Mouse (Mus musculus): ENCODE results near the gene Taf6l. TPM values are rescaled to one million over a fixed set of nuclear protein-coding genes. Genes with fewer than 3 reads are reported as not detected.
A peak's percentile ranks its signal among the peaks of the same experiment; 100 is the strongest.

Gene Taf6l
- polyA plus RNA-seq, 1 experiment: 14.1 TPM

DNA sequence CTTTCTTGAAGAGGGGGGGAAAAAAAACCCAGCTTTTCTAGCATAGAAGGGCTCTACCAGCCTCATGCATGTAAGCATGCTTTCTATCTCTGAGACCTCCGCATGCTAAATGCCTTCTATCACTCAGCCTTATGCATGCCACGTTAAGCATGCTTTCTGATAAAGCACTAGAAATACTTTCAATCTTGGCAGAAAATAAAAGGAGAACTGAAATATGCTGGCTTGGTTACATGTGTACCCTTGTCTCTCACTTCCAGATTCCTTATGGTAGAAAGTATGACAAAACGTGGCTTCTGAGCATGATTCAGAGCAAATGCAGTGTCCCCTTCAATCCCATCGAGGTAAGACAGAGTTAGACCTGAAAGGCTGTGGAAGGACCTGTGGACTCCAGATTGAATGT is 22.9 kb downstream of the Taf6l start:
- H3K27me3 ChIP-seq (ENCODE audit: control insufficient read depth, insufficient read depth, low read length): no peaks in the 10 kb centered on the region
- no peak overlapping the region for H3K4me3 ChIP-seq (replicated peaks; ENCODE audit: insufficient read depth, low read depth, low read length)
- WGBS: 91% methylated on average over 4 of the region's 4 CpGs
- TF ChIP-seq POLR2A (IDR thresholded peaks at IDR 0.05; ENCODE audit: borderline replicate concordance, insufficient read depth, low read length) (no peak), CTCF (IDR thresholded peaks at IDR 0.05; ENCODE audit: borderline replicate concordance, insufficient read depth, low read depth, low read length) (no peak)
- no peaks in the 10 kb centered on the region for H3K4me1 ChIP-seq (ENCODE audit: control insufficient read depth, insufficient read depth, low read length)
- H3K27ac ChIP-seq (ENCODE audit: insufficient read depth, low read length): no peak overlapping the region
- DNase-seq: no peak

- no peak for TF ChIP-seq CTCF (IDR thresholded peaks at IDR 0.05; ENCODE audit: borderline replicate concordance, insufficient read depth, low read depth, low read length)
- TF ChIP-seq POLR2A (IDR thresholded peaks at IDR 0.05; ENCODE audit: borderline replicate concordance, insufficient read depth, low read length): no peak
- DNase-seq: no peak
- WGBS: 91% methylated on average over 2 of the region's 2 CpGs
- Histone ChIP-seq H3K27ac (ENCODE audit: insufficient read depth, low read length) (no peak overlapping the region), H3K4me3 (replicated peaks; ENCODE audit: insufficient read depth, low read depth, low read length) (no peak overlapping the region), H3K27me3 (ENCODE audit: control insufficient read depth, insufficient read depth, low read length) (no peaks in the 10 kb centered on the region), H3K4me1 (ENCODE audit: control insufficient read depth, insufficient read depth, low read length) (no peaks in the 10 kb centered on the region)
Observed at GRCm38 (mm10) chr19:8760757-8761156, 25.5 kb downstream of the Taf6l start.

DNA sequence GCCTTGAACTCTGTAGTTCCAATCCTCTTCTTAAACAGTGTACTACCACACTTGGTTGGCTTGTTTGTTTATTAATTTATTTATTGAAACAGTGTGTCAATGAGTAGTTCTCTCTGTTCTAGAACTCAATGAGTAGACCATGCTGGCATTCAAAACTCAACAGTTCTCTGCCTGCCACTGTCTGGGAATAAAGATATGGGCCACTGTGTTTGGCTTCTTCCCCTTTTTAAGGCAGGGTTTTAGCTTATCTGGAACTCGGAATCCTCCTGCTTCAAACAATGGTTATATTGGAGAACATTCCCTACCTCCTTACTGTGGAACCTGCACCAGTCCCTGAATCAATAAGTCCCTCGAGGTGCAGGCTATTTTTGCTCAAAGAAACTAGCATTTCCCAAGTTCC is 27.3 kb downstream of the Taf6l start:
- H3K27ac ChIP-seq (ENCODE audit: insufficient read depth, low read length): no peak overlapping the region
- no peak for DNase-seq
- H3K4me1 ChIP-seq (ENCODE audit: control insufficient read depth, insufficient read depth, low read length): no peaks in the 10 kb centered on the region
- no peak overlapping the region for H3K4me3 ChIP-seq (replicated peaks; ENCODE audit: insufficient read depth, low read depth, low read length)
- 89% methylated on average over 2 of the region's 2 CpGs for WGBS
- no peak for TF ChIP-seq POLR2A (IDR thresholded peaks at IDR 0.05; ENCODE audit: borderline replicate concordance, insufficient read depth, low read length)
- no peak for TF ChIP-seq CTCF (IDR thresholded peaks at IDR 0.05; ENCODE audit: borderline replicate concordance, insufficient read depth, low read depth, low read length)
- no peaks in the 10 kb centered on the region for H3K27me3 ChIP-seq (ENCODE audit: control insufficient read depth, insufficient read depth, low read length)

DNA sequence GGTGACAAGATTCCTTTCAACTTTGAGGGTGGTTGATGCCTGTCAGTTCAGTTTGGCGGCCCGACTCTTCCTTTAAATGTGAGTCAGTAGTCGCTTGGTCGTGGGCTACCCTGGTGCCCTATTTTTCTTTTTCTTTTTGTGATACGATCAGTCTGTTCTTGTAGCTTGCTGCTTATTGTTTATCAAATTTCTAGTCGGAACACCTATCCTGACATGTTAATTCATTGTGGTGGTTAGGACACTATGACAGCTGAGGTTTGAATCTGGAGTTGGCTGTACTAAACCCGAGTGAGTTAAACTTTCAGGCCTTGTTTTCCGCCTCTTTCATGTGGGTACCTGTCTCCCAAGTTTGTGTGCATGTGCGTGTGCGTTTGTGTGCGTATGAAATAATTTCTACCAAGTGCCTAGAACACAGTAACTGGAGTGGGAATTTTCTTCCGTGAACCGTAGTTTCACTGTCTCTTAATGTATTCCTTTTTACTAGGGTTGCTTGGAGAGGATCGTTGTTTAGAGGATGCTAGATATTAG is 28.7 kb downstream of the Taf6l start:
- Histone ChIP-seq H3K4me3 (replicated peaks; ENCODE audit: insufficient read depth, low read depth, low read length) (peak overlapping the region; percentile 95), H3K4me1 (ENCODE audit: control insufficient read depth, insufficient read depth, low read length) (no peaks in the 10 kb centered on the region), H3K27ac (ENCODE audit: insufficient read depth, low read length) (no peak overlapping the region), H3K27me3 (ENCODE audit: control insufficient read depth, insufficient read depth, low read length) (no peaks in the 10 kb centered on the region)
- WGBS: 2% methylated on average over 14 of the region's 14 CpGs
- TF ChIP-seq CTCF (IDR thresholded peaks at IDR 0.05; ENCODE audit: borderline replicate concordance, insufficient read depth, low read depth, low read length) (no peak), POLR2A (IDR thresholded peaks at IDR 0.05; ENCODE audit: borderline replicate concordance, insufficient read depth, low read length) (no peak)
- DNase-seq: no peak

- DNase-seq: peak; percentile 90 to 91
- Histone ChIP-seq H3K4me1 (ENCODE audit: control insufficient read depth, insufficient read depth, low read length) (no peaks in the 10 kb centered on the region), H3K4me3 (replicated peaks; ENCODE audit: insufficient read depth, low read depth, low read length) (peak within 1 kb of the TSS; percentile 95), H3K27me3 (ENCODE audit: control insufficient read depth, insufficient read depth, low read length) (no peaks in the 10 kb centered on the region), H3K27ac (ENCODE audit: insufficient read depth, low read length) (peak within 1 kb of the TSS; percentile 58; the same call in 1 of the 2 replicates)
- TF ChIP-seq CTCF (IDR thresholded peaks at IDR 0.05; ENCODE audit: borderline replicate concordance, insufficient read depth, low read depth, low read length) (no peak), POLR2A (IDR thresholded peaks at IDR 0.05; ENCODE audit: borderline replicate concordance, insufficient read depth, low read length) (peak; percentile 88)
- WGBS: under 1% methylated on average over 75 of the region's 75 CpGs
Observed at GRCm38 (mm10) chr19:8756635-8757387, 29.4 kb downstream of the Taf6l start, which contains the start of gene Nxf1. Gene Nxf1, plus strand, starts transcription at chr19:8757073.

DNA sequence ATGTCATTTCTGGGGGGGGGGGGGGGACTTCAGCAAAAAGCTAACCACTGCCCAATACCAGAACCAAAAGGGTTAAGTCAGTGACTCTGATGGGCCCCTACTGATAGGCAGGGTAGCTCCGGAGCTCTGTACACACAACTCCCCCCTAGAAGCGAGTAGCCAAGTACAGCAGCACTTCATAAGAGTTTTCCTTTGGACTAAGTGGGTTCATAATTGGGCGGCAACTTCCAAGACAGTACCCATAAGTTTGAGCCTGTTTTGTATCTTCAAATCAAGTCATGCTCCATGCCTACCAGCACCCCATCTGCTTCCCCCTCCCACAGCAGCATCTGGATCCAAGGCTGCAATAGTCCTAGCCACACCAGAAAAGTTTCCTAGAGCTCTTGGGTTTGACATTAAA is 30.6 kb downstream of the Taf6l start:
- Histone ChIP-seq H3K27ac (ENCODE audit: insufficient read depth, low read length) (no peak overlapping the region), H3K4me3 (replicated peaks; ENCODE audit: insufficient read depth, low read depth, low read length) (no peak overlapping the region), H3K4me1 (ENCODE audit: control insufficient read depth, insufficient read depth, low read length) (no peaks in the 10 kb centered on the region), H3K27me3 (ENCODE audit: control insufficient read depth, insufficient read depth, low read length) (no peaks in the 10 kb centered on the region)
- no peak for DNase-seq
- TF ChIP-seq CTCF (IDR thresholded peaks at IDR 0.05; ENCODE audit: borderline replicate concordance, insufficient read depth, low read depth, low read length) (no peak), POLR2A (IDR thresholded peaks at IDR 0.05; ENCODE audit: borderline replicate concordance, insufficient read depth, low read length) (no peak)
- WGBS: 49% methylated on average over 3 of the region's 3 CpGs

GRCm38 (mm10) chr19:8747368-8747767 is 38.8 kb downstream of the Taf6l start:
- Histone ChIP-seq H3K27me3 (ENCODE audit: control insufficient read depth, insufficient read depth, low read length) (no peaks in the 10 kb centered on the region), H3K27ac (ENCODE audit: insufficient read depth, low read length) (no peak overlapping the region), H3K4me3 (replicated peaks; ENCODE audit: insufficient read depth, low read depth, low read length) (no peak overlapping the region), H3K4me1 (ENCODE audit: control insufficient read depth, insufficient read depth, low read length) (peaks cover 3% of the 10 kb centered on the region; the same call in 1 of the 2 replicates)
- 69% methylated on average over 2 of the region's 2 CpGs for WGBS
- TF ChIP-seq CTCF (IDR thresholded peaks at IDR 0.05; ENCODE audit: borderline replicate concordance, insufficient read depth, low read depth, low read length) (no peak), POLR2A (IDR thresholded peaks at IDR 0.05; ENCODE audit: borderline replicate concordance, insufficient read depth, low read length) (no peak)
- DNase-seq: no peak

DNA sequence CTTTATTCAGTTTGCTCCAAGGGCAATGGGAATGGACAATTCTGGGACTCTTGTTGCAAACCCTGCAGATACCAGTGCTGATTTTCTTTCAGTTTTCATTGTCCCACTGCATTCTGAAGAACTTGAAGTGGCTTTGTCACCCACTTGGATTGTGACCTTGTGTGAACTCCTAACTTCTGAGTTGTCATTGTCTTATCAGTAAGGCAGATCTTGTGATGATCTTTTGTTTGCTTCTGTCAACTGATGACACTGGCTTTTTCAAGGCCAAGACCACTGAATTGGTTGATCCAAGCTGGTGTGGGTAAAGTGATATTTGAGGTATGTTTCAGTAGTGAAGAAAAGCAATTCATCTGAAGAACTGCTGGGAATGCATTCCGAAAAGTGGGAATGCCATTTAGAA is 40.8 kb downstream of the Taf6l start:
- Histone ChIP-seq H3K4me1 (ENCODE audit: control insufficient read depth, insufficient read depth, low read length) (peaks cover 6% of the 10 kb centered on the region; the same call in 1 of the 2 replicates), H3K27me3 (ENCODE audit: control insufficient read depth, insufficient read depth, low read length) (no peaks in the 10 kb centered on the region), H3K27ac (ENCODE audit: insufficient read depth, low read length) (no peak overlapping the region), H3K4me3 (replicated peaks; ENCODE audit: insufficient read depth, low read depth, low read length) (no peak overlapping the region)
- 100% methylated on average over 1 of the region's 1 CpGs for WGBS
- no peak for DNase-seq
- TF ChIP-seq CTCF (IDR thresholded peaks at IDR 0.05; ENCODE audit: borderline replicate concordance, insufficient read depth, low read depth, low read length): no peak
- TF ChIP-seq POLR2A (IDR thresholded peaks at IDR 0.05; ENCODE audit: borderline replicate concordance, insufficient read depth, low read length): no peak

Data from cerebellum, adult 2 months (tissue).